Mouse (Mus musculus) WW6 (cell line): ENCODE data around the gene Dtx4.
A peak's percentile ranks its signal among the peaks of the same experiment; 100 is the strongest.

ENCODE experiments used
- DNase-seq: peaks from one replicate; pipeline ENCODE4 v3.0.0-alpha.2; 2013; ENCODE audit warnings: low read depth, low spot score

Gene Dtx4

GRCm38 (mm10) chr19:12494187-12494458 lies 7.1 kb downstream of the Dtx4 start:
- DNase-seq, result no peak

GRCm38 (mm10) chr19:12493453-12494186 lies 7.6 kb downstream of the Dtx4 start:
- no peak for DNase-seq

GRCm38 (mm10) chr19:12491636-12492035 lies 9.6 kb downstream of the Dtx4 start:
- no peak for DNase-seq

GRCm38 (mm10) chr19:12489675-12490570 lies 11.3 kb downstream of the Dtx4 start:
- DNase-seq, result no peak

GRCm38 (mm10) chr19:12488969-12489674 lies 12.1 kb downstream of the Dtx4 start:
- peak; percentile 46 for DNase-seq

GRCm38 (mm10) chr19:12488205-12488966 lies 12.9 kb downstream of the Dtx4 start:
- peak; percentile 33 for DNase-seq

GRCm38 (mm10) chr19:12487511-12488204 lies 13.6 kb downstream of the Dtx4 start:
- DNase-seq, result no peak

GRCm38 (mm10) chr19:12486875-12487274 lies 14.4 kb downstream of the Dtx4 start:
- DNase-seq, result no peak

GRCm38 (mm10) chr19:12485631-12486030 lies 15.6 kb downstream of the Dtx4 start:
- no peak for DNase-seq

GRCm38 (mm10) chr19:12485223-12485622 lies 16.0 kb downstream of the Dtx4 start:
- no peak for DNase-seq

GRCm38 (mm10) chr19:12484210-12484609 lies 17.0 kb downstream of the Dtx4 start:
- DNase-seq, result no peak

GRCm38 (mm10) chr19:12483782-12484181 lies 17.5 kb downstream of the Dtx4 start:
- DNase-seq, result no peak

- DNase-seq, result no peak
These were observed 22.9 kb downstream of the Dtx4 start for GRCm38 (mm10) chr19:12478369-12478768.

GRCm38 (mm10) chr19:12476721-12477270 lies 24.5 kb downstream of the Dtx4 start:
- no peak for DNase-seq

- no peak for DNase-seq
These were observed 25.6 kb downstream of the Dtx4 start for GRCm38 (mm10) chr19:12475380-12476250.

GRCm38 (mm10) chr19:12473951-12474350 lies 27.3 kb downstream of the Dtx4 start:
- DNase-seq, result no peak

GRCm38 (mm10) chr19:12473201-12473641 lies 28.0 kb downstream of the Dtx4 start:
- DNase-seq, result no peak

GRCm38 (mm10) chr19:12472381-12472976 lies 28.8 kb downstream of the Dtx4 start:
- no peak for DNase-seq

- no peak for DNase-seq
These were observed 29.4 kb downstream of the Dtx4 start for GRCm38 (mm10) chr19:12471866-12472265.
